Mouse (Mus musculus) brain, embryonic 14.5 days (tissue): ENCODE results near the gene Btbd19. TPM values are rescaled to one million over a fixed set of nuclear protein-coding genes. Genes with fewer than 3 reads are reported as not detected.

ENCODE experiments used
- DNase-seq: peaks from one replicate; pipeline ENCODE4 v3.0.0-alpha.2; 2011; ENCODE audit warnings: low read depth
- CTCF ChIP-seq: fragments of 200-500 bp; IDR thresholded peaks from 2 replicates; pipeline ENCODE4 v1.5.1; 2012; ENCODE audit warnings: inconsistent platforms, mild to moderate bottlenecking, moderate library complexity, borderline replicate concordance; ENCODE audit not compliant: insufficient read depth, insufficient read length; ENCODE audit errors: extremely low read depth
- POLR2A ChIP-seq: fragments of 200-500 bp; IDR thresholded peaks from 2 replicates; pipeline ENCODE4 v1.6.1; 2012; ENCODE audit warnings: mild to moderate bottlenecking, inconsistent platforms, borderline replicate concordance; ENCODE audit not compliant: poor library complexity, insufficient read depth, insufficient read length, severe bottlenecking; ENCODE audit errors: extremely low read depth
- polyA plus RNA-seq: library from polyadenylated mRNA; depleted of rRNA; stranded (reverse); fragments of >200 nt; gene quantifications from 2 replicates; pipeline ENCODE4 v1.2.3, GENCODE M21; 2012

Gene Btbd19
- polyA plus RNA-seq, 1 experiment, result 6.5 TPM

- no peak for DNase-seq
- no peak for TF ChIP-seq POLR2A
- TF ChIP-seq CTCF, result no peak
These were observed 5.7 kb upstream of the Btbd19 start for GRCm38 (mm10) chr4:117131198-117131597.

- TF ChIP-seq CTCF, result no peak
- no peak for TF ChIP-seq POLR2A
- no peak for DNase-seq
These were observed 5.3 kb upstream of the Btbd19 start for GRCm38 (mm10) chr4:117130790-117131189.

- no peak for TF ChIP-seq POLR2A
- TF ChIP-seq CTCF, result no peak
- no peak for DNase-seq
These were observed 2.6 kb upstream of the Btbd19 start for GRCm38 (mm10) chr4:117127991-117128686.

- TF ChIP-seq CTCF (no peak), POLR2A (no peak)
- no peak for DNase-seq
These were observed 1.3 kb upstream of the Btbd19 start, which contains the start of gene Tctex1d4 for GRCm38 (mm10) chr4:117126675-117127290. TSS of gene Tctex1d4 (plus strand) at chr4:117126794.

GRCm38 (mm10) chr4:117125910-117126674 lies 567 bp upstream of the Btbd19 start:
- TF ChIP-seq POLR2A (no peak), CTCF (no peak)
- peak; percentile 46 for DNase-seq

- TF ChIP-seq CTCF, result no peak
- TF ChIP-seq POLR2A, result no peak
- no peak for DNase-seq
These were observed 792 bp downstream of the Btbd19 start for GRCm38 (mm10) chr4:117124518-117125347.

GRCm38 (mm10) chr4:117124218-117124517 lies 1.4 kb downstream of the Btbd19 start:
- TF ChIP-seq CTCF, result no peak
- TF ChIP-seq POLR2A, result no peak

GRCm38 (mm10) chr4:117123546-117124217 lies 1.8 kb downstream of the Btbd19 start:
- TF ChIP-seq CTCF, result no peak
- no peak for TF ChIP-seq POLR2A
- DNase-seq, result no peak

More at GRCm38 (mm10) chr4:117124218-117124517, 1.4 kb downstream of the Btbd19 start:
- DNase-seq, result no peak

GRCm38 (mm10) chr4:117122209-117122608 lies 3.3 kb downstream of the Btbd19 start:
- no peak for DNase-seq
- TF ChIP-seq POLR2A, result no peak
- no peak for TF ChIP-seq CTCF

- DNase-seq, result peak; percentile 99
- peak; percentile 83 for TF ChIP-seq CTCF
- TF ChIP-seq POLR2A, result peak; percentile 42; the same call in 1 of the 2 replicates
These were observed 4.8 kb downstream of the Btbd19 start for GRCm38 (mm10) chr4:117120445-117121414.
